Mouse (Mus musculus) C2C12 (cell line): ENCODE data around the gene Tnfrsf13b.

Experiments
- CEBPB ChIP-seq: IDR thresholded peaks from one replicate; pipeline ENCODE4 v1.6.1; 2011; ENCODE audit warnings: low read depth, mild to moderate bottlenecking, control low read depth, moderate library complexity
- CTCF ChIP-seq: IDR thresholded peaks from one replicate; pipeline ENCODE4 v1.5.1; 2011; ENCODE audit not compliant: control insufficient read depth, insufficient read depth, insufficient read length
- FOSL1 ChIP-seq: IDR thresholded peaks from one replicate; pipeline ENCODE4 v1.8.0; 2011; ENCODE audit warnings: mild to moderate bottlenecking, low read length; ENCODE audit not compliant: poor library complexity, insufficient read depth, severe bottlenecking
- MAX ChIP-seq: IDR thresholded peaks from one replicate; pipeline ENCODE4 v1.6.1; 2011; ENCODE audit warnings: mild to moderate bottlenecking, control low read depth
- MYOG ChIP-seq: IDR thresholded peaks from one replicate; pipeline ENCODE4 v1.6.1; 2011; ENCODE audit not compliant: control insufficient read depth, insufficient read length; ENCODE audit errors: extremely low read depth
- USF1 ChIP-seq: IDR thresholded peaks from one replicate; pipeline ENCODE4 v1.6.1; 2011; ENCODE audit warnings: low read depth, mild to moderate bottlenecking, control low read depth, moderate library complexity

GRCm38 (mm10) chr11:61143564-61144469 lies 17.3 kb downstream of the Tnfrsf13b start:
- TF ChIP-seq CTCF (no peak), MYOG (no peak), USF1 (no peak), MAX (no peak), CEBPB (no peak), FOSL1 (no peak)
